8 mouse cellular contexts compared by ENCODE assay signal in the genomic region with DNA sequence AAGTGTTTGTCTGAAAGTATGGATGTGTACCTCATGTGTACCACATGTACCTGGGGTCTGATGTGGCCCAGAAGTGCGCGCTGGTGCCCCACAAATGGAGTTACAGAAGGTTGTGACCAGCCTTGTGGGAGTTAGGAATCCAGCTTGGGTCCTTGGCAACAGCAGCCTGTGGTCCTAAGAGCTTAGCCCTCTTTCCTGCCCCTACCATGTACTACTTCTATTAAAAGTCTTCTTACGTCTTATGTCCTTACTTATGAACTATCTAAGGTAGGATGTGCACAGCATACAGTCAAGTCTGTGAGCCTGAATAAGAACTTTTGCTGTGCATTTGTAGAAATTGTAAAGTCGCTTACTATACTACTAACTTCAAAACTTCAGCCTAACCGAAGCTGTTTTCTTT. TPM values are rescaled to one million over a fixed set of nuclear protein-coding genes. Genes with fewer than 3 reads are reported as not detected.
DNase-seq lines count a peak whose midpoint lies in the region; ATAC-seq and TF ChIP-seq lines count a peak whose summit lies in the region.

No protein-coding gene starts in this region.

- peaks cover 2% of the 10 kb centered on the region; the same call in 1 of the 2 replicates for H3K36me3 ChIP-seq in testis, adult 2 months (ENCODE audit: control insufficient read depth, insufficient read depth, low read length)
- H3K36me3 ChIP-seq in limb, embryonic 15.5 days = peaks cover 7% of the 10 kb centered on the region; the same call in 1 of the 2 replicates
- peaks cover 5% of the 10 kb centered on the region; the same call in 1 of the 2 replicates for H3K36me3 ChIP-seq in stomach, postnatal 0 days (ENCODE audit: control insufficient read depth, insufficient read depth, low read length)

- H3K27me3 ChIP-seq in cerebellum, adult 2 months (ENCODE audit: control insufficient read depth, insufficient read depth, low read length) = no peaks in the 10 kb centered on the region
- H3K27me3 ChIP-seq in testis, adult 2 months (ENCODE audit: control insufficient read depth, insufficient read depth, low read length) = no peaks in the 10 kb centered on the region
- H3K27me3 ChIP-seq in limb, embryonic 15.5 days = no peaks in the 10 kb centered on the region
- H3K27me3 ChIP-seq in stomach, postnatal 0 days (ENCODE audit: control insufficient read depth, insufficient read depth, low read length) = no peaks in the 10 kb centered on the region

- WGBS in cerebellum, adult 2 months = 23% methylated on average over 5 of the region's 5 CpGs
- 33% methylated on average over 5 of the region's 5 CpGs for WGBS in limb, embryonic 15.5 days
- 35% methylated on average over 5 of the region's 5 CpGs for WGBS in stomach, postnatal 0 days

- TF ChIP-seq EP300 in stomach, postnatal 0 days (optimal IDR thresholded peaks at IDR 0.05) = no peak

- H3K4me1 ChIP-seq in cerebellum, adult 2 months (ENCODE audit: control insufficient read depth, insufficient read depth, low read length) = no peaks in the 10 kb centered on the region; the same call in 1 of the 2 replicates
- peaks cover 3% of the 10 kb centered on the region for H3K4me1 ChIP-seq in testis, adult 2 months (ENCODE audit: control insufficient read depth, insufficient read depth, low read length)
- peaks cover 12% of the 10 kb centered on the region for H3K4me1 ChIP-seq in limb, embryonic 15.5 days
- peaks cover 4% of the 10 kb centered on the region; the same call in 1 of the 2 replicates for H3K4me1 ChIP-seq in stomach, postnatal 0 days (replicated peaks; ENCODE audit: control insufficient read depth, insufficient read depth)

- H3K9ac ChIP-seq in limb, embryonic 15.5 days = no peak overlapping the region
- H3K9ac ChIP-seq in stomach, postnatal 0 days (ENCODE audit: low read length) = peak overlapping the region; percentile 93

- DNase-seq in cerebellum, adult 2 months = no peak
- DNase-seq in testis, postnatal 10 days (ENCODE audit: low spot score) = no peak
- no peak for DNase-seq in stomach, postnatal 0 days (ENCODE audit: low spot score)
- DNase-seq in thymus, postnatal 10 days (ENCODE audit: low spot score in 2 of 2) = no peak
- no peak for DNase-seq in layer of hippocampus, postnatal 14 days (ENCODE audit: low spot score in 2 of 2)

- TF ChIP-seq CTCF in cerebellum, adult 2 months (IDR thresholded peaks at IDR 0.05; ENCODE audit: borderline replicate concordance, insufficient read depth, low read depth, low read length) = no peak
- TF ChIP-seq CTCF in testis, adult 2 months (IDR thresholded peaks at IDR 0.05; ENCODE audit: control insufficient read depth, insufficient read depth, insufficient replicate concordance, low read depth, low read length) = no peak
- no peak for TF ChIP-seq CTCF in stomach, postnatal 0 days (IDR thresholded peaks at IDR 0.05; ENCODE audit: low read depth)

- peak overlapping the region; percentile 42 for H3K4me3 ChIP-seq in cerebellum, adult 2 months (replicated peaks; ENCODE audit: insufficient read depth, low read depth, low read length)
- H3K4me3 ChIP-seq in testis, adult 2 months (ENCODE audit: control insufficient read depth, low read depth, low read length) = peak overlapping the region; percentile 86
- peak overlapping the region; percentile 82 for H3K4me3 ChIP-seq in limb, embryonic 15.5 days
- H3K4me3 ChIP-seq in stomach, postnatal 0 days (ENCODE audit: low read depth, low read length) = peak overlapping the region; percentile 83

- TF ChIP-seq POLR2A in cerebellum, adult 2 months (IDR thresholded peaks at IDR 0.05; ENCODE audit: borderline replicate concordance, insufficient read depth, low read length) = no peak
- no peak for TF ChIP-seq POLR2A in testis, adult 2 months (IDR thresholded peaks at IDR 0.05; ENCODE audit: control insufficient read depth, low read depth, low read length)

- no peak overlapping the region for H3K27ac ChIP-seq in cerebellum, adult 2 months (ENCODE audit: insufficient read depth, low read length)
- peak overlapping the region; percentile 29; the same call in 1 of the 2 replicates for H3K27ac ChIP-seq in testis, adult 2 months (ENCODE audit: control insufficient read depth, insufficient read depth, low read depth, low read length)
- H3K27ac ChIP-seq in limb, embryonic 15.5 days = no peak overlapping the region
- H3K27ac ChIP-seq in stomach, postnatal 0 days (replicated peaks) = no peak overlapping the region

- H3K9me3 ChIP-seq in limb, embryonic 15.5 days = no peaks in the 10 kb centered on the region
- no peaks in the 10 kb centered on the region for H3K9me3 ChIP-seq in stomach, postnatal 0 days (ENCODE audit: control insufficient read depth, low read length)

- H3K4me2 ChIP-seq in limb, embryonic 15.5 days = peak overlapping the region; percentile 58
- peak overlapping the region; percentile 54 for H3K4me2 ChIP-seq in stomach, postnatal 0 days (replicated peaks; ENCODE audit: low read depth)

- ATAC-seq in cerebellum, adult (ENCODE audit: insufficient number of reproducible peaks, low FRiP score, low TSS enrichment) = no peak
- no peak for ATAC-seq in limb, embryonic 15.5 days (ENCODE audit: insufficient number of reproducible peaks, low FRiP score, low TSS enrichment, low read depth)
- no peak for ATAC-seq in stomach, postnatal 0 days (ENCODE audit: low FRiP score, low TSS enrichment)

RNA-seq across cellular contexts. Expression of a gene that starts 1.0 kb away (rescaled TPM):
- 70.0 and 70.5 TPM in 2 replicates for polyA plus RNA-seq in cerebellum, adult 2 months (2012; rRNA removed)
- polyA plus RNA-seq in testis, adult 2 months (2012; rRNA removed) = 139 and 179 TPM in 2 replicates
- 171 and 172 TPM in 2 replicates for polyA plus RNA-seq in limb, embryonic 15.5 days (2015; fragmentation: Nextera tagmentation; extraction: Ambion mirVana)
- polyA plus RNA-seq in stomach, postnatal 0 days (2015; fragmentation: Nextera tagmentation; extraction: Ambion mirVana) = 147 and 149 TPM in 2 replicates
- 10 to 100 TPM; 49.1 to 56.7 TPM for total RNA-seq in layer of hippocampus, postnatal 14 days (2021)
